Comparison of ENCODE assay signal across 29 mouse cellular contexts in the genomic region with DNA sequence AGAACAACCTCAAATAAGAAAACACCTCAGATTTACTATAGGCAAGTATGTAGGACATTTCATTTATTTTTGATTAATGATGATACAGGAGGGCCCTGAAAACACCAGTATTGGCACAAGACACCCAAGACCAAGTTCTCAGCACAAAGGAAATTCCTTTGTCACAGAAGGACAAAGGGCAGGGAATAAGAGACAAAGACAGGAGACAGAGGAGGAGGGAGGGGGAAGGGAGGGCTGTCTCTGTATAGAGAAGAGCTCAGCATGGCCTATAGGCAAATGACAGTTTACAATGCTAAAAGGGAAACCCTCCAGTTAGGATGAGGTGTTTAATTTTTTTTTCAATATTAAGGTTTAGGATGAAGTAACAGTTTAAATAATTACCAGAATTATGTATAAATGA. TPM values are rescaled to one million over a fixed set of nuclear protein-coding genes. Genes with fewer than 3 reads are reported as not detected.
DNase-seq lines count a peak whose midpoint lies in the region; ATAC-seq lines count a peak whose summit lies in the region.
"Had no signal": no experiment of that assay in that cellular context is flagged by ENCODE, and none has a peak within 500 bp of the region (broad histone marks: within the 10 kb centered on the region; RNA-seq: fewer than 3 reads in every experiment).

No protein-coding gene starts in this region.

- H3K36me3 ChIP-seq in heart, embryonic 10.5 days = no peaks in the 10 kb centered on the region
- no peaks in the 10 kb centered on the region for H3K36me3 ChIP-seq in midbrain, embryonic 10.5 days
- no peaks in the 10 kb centered on the region for H3K36me3 ChIP-seq in midbrain, embryonic 16.5 days (ENCODE audit: control insufficient read depth, insufficient read depth, low read length)
- H3K36me3 ChIP-seq: embryonic facial prominence, embryonic 10.5 days; embryonic facial prominence, embryonic 13.5 days; forebrain, embryonic 12.5 days; forebrain, embryonic 15.5 days; heart, embryonic 12.5 days; heart, embryonic 15.5 days; hindbrain, embryonic 13.5 days had no signal

- H3K9ac ChIP-seq in midbrain, embryonic 16.5 days (ENCODE audit: low read depth, low read length) = no peak overlapping the region
- H3K9ac ChIP-seq: embryonic facial prominence, embryonic 13.5 days; forebrain, embryonic 12.5 days; forebrain, embryonic 15.5 days; heart, embryonic 12.5 days; heart, embryonic 15.5 days; hindbrain, embryonic 13.5 days had no signal

- no peaks in the 10 kb centered on the region for H3K27me3 ChIP-seq in heart, embryonic 10.5 days (ENCODE audit: insufficient read depth, poor library complexity, severe bottlenecking)
- no peaks in the 10 kb centered on the region for H3K27me3 ChIP-seq in midbrain, embryonic 10.5 days (ENCODE audit: low read depth, poor library complexity, severe bottlenecking)
- H3K27me3 ChIP-seq in midbrain, embryonic 16.5 days (ENCODE audit: control insufficient read depth, insufficient read depth, low read depth, low read length) = no peaks in the 10 kb centered on the region
- H3K27me3 ChIP-seq: CH12.LX; embryonic facial prominence, embryonic 13.5 days; forebrain, embryonic 12.5 days; forebrain, embryonic 15.5 days; heart, embryonic 12.5 days; heart, embryonic 15.5 days had no signal

- no peaks in the 10 kb centered on the region for H3K9me3 ChIP-seq in heart, embryonic 10.5 days
- H3K9me3 ChIP-seq in midbrain, embryonic 10.5 days (replicated peaks) = no peaks in the 10 kb centered on the region
- H3K9me3 ChIP-seq in midbrain, embryonic 16.5 days (replicated peaks; ENCODE audit: control insufficient read depth, low read length, poor library complexity, severe bottlenecking) = no peaks in the 10 kb centered on the region
- H3K9me3 ChIP-seq: embryonic facial prominence, embryonic 13.5 days; forebrain, embryonic 12.5 days; forebrain, embryonic 15.5 days; heart, embryonic 12.5 days; heart, embryonic 15.5 days; hindbrain, embryonic 13.5 days had no signal

- no peak overlapping the region for H3K4me3 ChIP-seq in heart, embryonic 10.5 days
- no peak overlapping the region for H3K4me3 ChIP-seq in midbrain, embryonic 10.5 days
- H3K4me3 ChIP-seq in midbrain, embryonic 16.5 days (ENCODE audit: low read depth, low read length) = no peak overlapping the region
- H3K4me3 ChIP-seq: embryonic facial prominence, embryonic 10.5 days; embryonic facial prominence, embryonic 13.5 days; erythroblast, embryonic 14.5 days; forebrain, embryonic 12.5 days; forebrain, embryonic 15.5 days; heart, embryonic 12.5 days; heart, embryonic 15.5 days; hindbrain, embryonic 13.5 days had no signal

- no peaks in the 10 kb centered on the region for H3K4me1 ChIP-seq in heart, embryonic 10.5 days
- peaks cover 7% of the 10 kb centered on the region for H3K4me1 ChIP-seq in midbrain, embryonic 10.5 days
- no peaks in the 10 kb centered on the region for H3K4me1 ChIP-seq in midbrain, embryonic 16.5 days (ENCODE audit: control insufficient read depth, insufficient read depth, low read length)
- H3K4me1 ChIP-seq: embryonic facial prominence, embryonic 10.5 days; embryonic facial prominence, embryonic 13.5 days; forebrain, embryonic 12.5 days; forebrain, embryonic 15.5 days; heart, embryonic 12.5 days; heart, embryonic 15.5 days; hindbrain, embryonic 13.5 days had no signal

- ATAC-seq in midbrain, embryonic 16.5 days = no peak
- ATAC-seq: forebrain, embryonic 15.5 days; hindbrain, embryonic 16.5 days; inflammation-experienced regulatory T-cells, adult 6 months; intestine, embryonic 16.5 days had no signal

- intact Hi-C loops in gastrocnemius, postnatal 14 days (cut with DNase I; ENCODE audit: low total_unique reads) = no loop called here

- H3K4me2 ChIP-seq in midbrain, embryonic 16.5 days (ENCODE audit: low read length) = no peak overlapping the region
- H3K4me2 ChIP-seq: embryonic facial prominence, embryonic 13.5 days; forebrain, embryonic 12.5 days; forebrain, embryonic 15.5 days; heart, embryonic 12.5 days; heart, embryonic 15.5 days; hindbrain, embryonic 13.5 days had no signal

- DNase-seq in heart, adult 11 months = peak; percentile 13
- no peak for DNase-seq in heart, embryonic 10.5 days (ENCODE audit: low spot score)
- DNase-seq in midbrain, embryonic 10.5 days (ENCODE audit: low spot score) = no peak
- DNase-seq in ZHBTc4 (ENCODE audit: low read depth, low spot score) = peak; percentile 75
- no peak for DNase-seq in gastrocnemius, postnatal 14 days
- DNase-seq in adrenal gland, postnatal 4 days (ENCODE audit: low spot score in 2 of 2) = no peak
- DNase-seq: adrenal gland, adult 2 months; adrenal gland, postnatal 14 days; B cell, adult 2 months; cerebellum, adult 11-12 months; cerebellum, adult 9-10 months; cerebellum, postnatal 14 days; gastrocnemius, postnatal 36 days; heart, postnatal 10 days; heart, postnatal 36 days; kidney, adult 18-20 months had no signal

- H3K27ac ChIP-seq in heart, embryonic 10.5 days = no peak overlapping the region
- peak overlapping the region; percentile 67; the same call in 1 of the 2 replicates for H3K27ac ChIP-seq in midbrain, embryonic 10.5 days (replicated peaks)
- no peak overlapping the region for H3K27ac ChIP-seq in midbrain, embryonic 16.5 days (ENCODE audit: low read length)
- H3K27ac ChIP-seq: embryonic facial prominence, embryonic 10.5 days; embryonic facial prominence, embryonic 13.5 days; forebrain, embryonic 12.5 days; forebrain, embryonic 15.5 days; heart, embryonic 15.5 days; hindbrain, embryonic 13.5 days had no signal

RNA-seq across cellular contexts. Expression of gene Zc3hav1, which starts 9.7 kb away (rescaled TPM):
- 8.0 and 9.7 TPM in 2 replicates for polyA plus RNA-seq in heart, embryonic 10.5 days (2016; fragmentation: Nextera tagmentation; extraction: Ambion mirVana)
- polyA plus RNA-seq in midbrain, embryonic 10.5 days (2016; fragmentation: Nextera tagmentation; extraction: Ambion mirVana) = 2.1 and 2.4 TPM in 2 replicates
- 1.0 and 1.1 TPM in 2 replicates for polyA plus RNA-seq in midbrain, embryonic 16.5 days (2015; fragmentation: Nextera tagmentation; extraction: Ambion mirVana)
- total RNA-seq in gastrocnemius, postnatal 14 days (2021) = 1 to 10 TPM; 7.9 to 8.3 TPM
- total RNA-seq in adrenal gland, postnatal 4 days (2021) = 10 to 100 TPM; 54.2 to 55.8 TPM

RNA-seq across cellular contexts. Expression of gene Ttc26, which starts 17.1 kb away (rescaled TPM):
- 4.2 and 6.8 TPM in 2 replicates for polyA plus RNA-seq in heart, embryonic 10.5 days (2016; fragmentation: Nextera tagmentation; extraction: Ambion mirVana)
- 14.6 and 15.6 TPM in 2 replicates for polyA plus RNA-seq in midbrain, embryonic 10.5 days (2016; fragmentation: Nextera tagmentation; extraction: Ambion mirVana)
- polyA plus RNA-seq in midbrain, embryonic 16.5 days (2015; fragmentation: Nextera tagmentation; extraction: Ambion mirVana) = 5.5 and 7.6 TPM in 2 replicates
- 1 to 10 TPM; 1.1 to 1.5 TPM for total RNA-seq in gastrocnemius, postnatal 14 days (2021)
- total RNA-seq in adrenal gland, postnatal 4 days (2021) = 1 to 10 TPM; 4.3 to 5.2 TPM
- polyA plus RNA-seq: erythroblast, embryonic 14.5 days had no signal

Comparison
In these comparisons a context has a peak if more than half of its experiments do, and no peak if none do; other contexts are left out.
1. DNase-seq: peak in heart, adult 11 months (single experiment) and ZHBTc4 (single experiment); none in heart, embryonic 10.5 days (single experiment), midbrain, embryonic 10.5 days (single experiment), gastrocnemius, postnatal 14 days (single experiment) and adrenal gland, postnatal 4 days (0 of 2).